ENCODE assay signal across 21 mouse cellular contexts in the genomic region with DNA sequence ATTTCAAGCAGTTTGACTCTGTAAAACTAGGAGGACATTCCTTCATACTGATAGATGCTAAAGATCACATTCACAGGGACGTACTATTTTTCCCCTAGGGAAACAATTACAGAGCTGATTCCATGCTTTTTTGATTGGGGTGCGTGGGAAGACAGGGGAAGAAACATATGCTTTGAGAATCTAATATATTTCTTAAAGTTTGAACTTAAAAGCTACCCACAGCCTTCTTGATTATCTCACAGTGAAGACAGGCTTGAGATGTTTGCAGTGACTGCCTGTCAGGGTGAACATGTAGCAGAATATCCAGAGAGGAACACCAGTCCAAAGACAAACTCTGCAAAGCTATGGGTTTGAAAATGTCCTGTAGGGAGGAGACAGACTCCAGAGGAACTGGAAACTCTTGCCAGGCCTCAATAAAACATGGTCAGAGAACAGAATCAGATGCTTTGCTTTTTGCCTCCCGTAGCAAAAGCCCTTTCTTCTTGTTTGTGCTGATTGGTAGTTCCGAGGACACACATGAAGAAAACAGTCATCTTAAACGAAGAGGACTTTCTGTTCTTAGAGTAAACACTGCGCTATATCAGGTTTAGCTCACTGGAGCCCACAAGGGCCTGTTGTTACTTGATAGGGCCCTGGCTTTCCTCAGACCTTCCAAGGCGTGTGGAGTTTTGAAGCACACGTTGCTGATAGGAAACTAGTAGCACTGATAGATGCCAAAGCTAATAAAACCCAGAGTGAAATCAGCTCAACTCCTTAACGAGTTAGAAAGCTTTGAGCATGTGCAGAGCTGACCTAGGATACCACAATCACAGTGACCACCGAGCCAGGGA.
A peak's percentile ranks its signal among the peaks of the same experiment; 100 is the strongest.
DNase-seq lines count a peak whose midpoint lies in the region; ATAC-seq and TF ChIP-seq lines count a peak whose summit lies in the region.
"Had no signal": no experiment of that assay in that cellular context is flagged by ENCODE, and none has a peak within 500 bp of the region (broad histone marks: within the 10 kb centered on the region; RNA-seq: fewer than 3 reads in every experiment).

No protein-coding gene starts in this region.

- 15% methylated on average over 10 of the region's 10 CpGs for WGBS in heart, embryonic 12.5 days
- 58% methylated on average over 10 of the region's 10 CpGs for WGBS in liver, postnatal 0 days (ENCODE audit: insufficient replicate concordance)
- WGBS in liver, embryonic 11.5 days = 51% methylated on average over 10 of the region's 10 CpGs
- 27% methylated on average over 10 of the region's 10 CpGs for WGBS in heart, postnatal 0 days
- WGBS in stomach, embryonic 15.5 days = 38% methylated on average over 10 of the region's 10 CpGs

- H3K9ac ChIP-seq in heart, embryonic 12.5 days = no peak overlapping the region
- no peak overlapping the region for H3K9ac ChIP-seq in liver, postnatal 0 days (replicated peaks)
- no peak overlapping the region for H3K9ac ChIP-seq in liver, embryonic 11.5 days (ENCODE audit: low read depth, low read length)
- H3K9ac ChIP-seq in heart, postnatal 0 days (replicated peaks; ENCODE audit: low read depth, low read length) = no peak overlapping the region
- H3K9ac ChIP-seq in stomach, embryonic 15.5 days = no peak overlapping the region
- H3K9ac ChIP-seq: liver, embryonic 14.5 days; neural tube, embryonic 15.5 days had no signal

- H3K27ac ChIP-seq in heart, embryonic 12.5 days (ENCODE audit: poor library complexity, severe bottlenecking) = peak overlapping the region; percentile 16
- H3K27ac ChIP-seq in liver, postnatal 0 days (ENCODE audit: low read depth) = no peak overlapping the region
- H3K27ac ChIP-seq in liver, embryonic 11.5 days (ENCODE audit: low read depth, low read length) = no peak overlapping the region
- H3K27ac ChIP-seq in heart, postnatal 0 days (ENCODE audit: low read depth) = peak overlapping the region; percentile 22; the same call in 1 of the 2 replicates
- H3K27ac ChIP-seq in stomach, embryonic 15.5 days = 0 out of 2 replicates have a peak overlapping the region, but pooled peaks have one; percentile 21
- H3K27ac ChIP-seq: forebrain, embryonic 10.5 days; hindbrain, embryonic 10.5 days; liver, embryonic 14.5 days; neural tube, embryonic 15.5 days had no signal

- intact Hi-C loops in heart, postnatal 25 days (cut with DNase I) = no loop called here

- H3K9me3 ChIP-seq in heart, embryonic 12.5 days (replicated peaks) = no peaks in the 10 kb centered on the region
- H3K9me3 ChIP-seq in liver, postnatal 0 days (ENCODE audit: low read length) = no peaks in the 10 kb centered on the region
- H3K9me3 ChIP-seq in liver, embryonic 11.5 days (ENCODE audit: control insufficient read depth, low read length) = no peaks in the 10 kb centered on the region
- no peaks in the 10 kb centered on the region for H3K9me3 ChIP-seq in heart, postnatal 0 days (replicated peaks; ENCODE audit: control insufficient read depth, low read length)
- H3K9me3 ChIP-seq in stomach, embryonic 15.5 days = no peaks in the 10 kb centered on the region
- H3K9me3 ChIP-seq: forebrain, embryonic 10.5 days; hindbrain, embryonic 10.5 days; neural tube, embryonic 15.5 days had no signal

- no peak overlapping the region for H3K4me3 ChIP-seq in heart, embryonic 12.5 days
- H3K4me3 ChIP-seq in liver, postnatal 0 days (ENCODE audit: low read depth, low read length) = no peak overlapping the region
- no peak overlapping the region for H3K4me3 ChIP-seq in liver, embryonic 11.5 days (ENCODE audit: low read depth, low read length)
- H3K4me3 ChIP-seq in heart, postnatal 0 days (ENCODE audit: low read depth, low read length) = no peak overlapping the region
- H3K4me3 ChIP-seq in stomach, embryonic 15.5 days (replicated peaks) = no peak overlapping the region
- H3K4me3 ChIP-seq: forebrain, embryonic 10.5 days; hindbrain, embryonic 10.5 days; neural tube, embryonic 15.5 days had no signal

- peak overlapping the region; percentile 7; the same call in 1 of the 2 replicates for H3K4me2 ChIP-seq in heart, embryonic 12.5 days
- H3K4me2 ChIP-seq in liver, postnatal 0 days (ENCODE audit: low read depth, low read length) = no peak overlapping the region
- H3K4me2 ChIP-seq in liver, embryonic 11.5 days = no peak overlapping the region
- H3K4me2 ChIP-seq in heart, postnatal 0 days (ENCODE audit: low read depth, low read length) = no peak overlapping the region
- H3K4me2 ChIP-seq in stomach, embryonic 15.5 days = no peak overlapping the region
- H3K4me2 ChIP-seq: midbrain, embryonic 11.5 days; neural tube, embryonic 15.5 days had no signal

- H3K4me1 ChIP-seq in heart, embryonic 12.5 days (replicated peaks) = peaks cover 12% of the 10 kb centered on the region
- H3K4me1 ChIP-seq in liver, postnatal 0 days (ENCODE audit: insufficient read depth) = no peaks in the 10 kb centered on the region
- H3K4me1 ChIP-seq in liver, embryonic 11.5 days (replicated peaks; ENCODE audit: control insufficient read depth, insufficient read depth, low read length) = no peaks in the 10 kb centered on the region
- H3K4me1 ChIP-seq in heart, postnatal 0 days (ENCODE audit: control insufficient read depth, insufficient read depth) = no peaks in the 10 kb centered on the region
- no peaks in the 10 kb centered on the region for H3K4me1 ChIP-seq in stomach, embryonic 15.5 days
- H3K4me1 ChIP-seq: neural tube, embryonic 15.5 days had no signal

- no peak for TF ChIP-seq CTCF in liver, postnatal 0 days (IDR thresholded peaks at IDR 0.05; ENCODE audit: low read depth)
- no peak for TF ChIP-seq CTCF in heart, postnatal 0 days (IDR thresholded peaks at IDR 0.05; ENCODE audit: low read depth)

- no peaks in the 10 kb centered on the region for H3K27me3 ChIP-seq in heart, embryonic 12.5 days (replicated peaks)
- no peaks in the 10 kb centered on the region for H3K27me3 ChIP-seq in liver, postnatal 0 days (ENCODE audit: insufficient read depth, low read length)
- no peaks in the 10 kb centered on the region for H3K27me3 ChIP-seq in liver, embryonic 11.5 days (replicated peaks; ENCODE audit: control insufficient read depth, insufficient read depth, low read length)
- no peaks in the 10 kb centered on the region for H3K27me3 ChIP-seq in heart, postnatal 0 days (ENCODE audit: control insufficient read depth, insufficient read depth, low read length)
- no peaks in the 10 kb centered on the region for H3K27me3 ChIP-seq in stomach, embryonic 15.5 days (replicated peaks)
- H3K27me3 ChIP-seq: neural tube, embryonic 15.5 days had no signal

- no peak for DNase-seq in heart, postnatal 25 days (ENCODE audit: low spot score)
- DNase-seq in liver, postnatal 0 days = no peak
- no peak for DNase-seq in liver, embryonic 11.5 days (ENCODE audit: low spot score)
- DNase-seq in heart, postnatal 0 days (ENCODE audit: low spot score) = no peak
- DNase-seq in right cerebral cortex, adult 2 months (ENCODE audit: low spot score in 2 of 2) = no peak
- DNase-seq in T-cell, adult 2 months (ENCODE audit: low spot score) = no peak
- DNase-seq: adrenal gland, adult 8-10 months; cerebellum, adult 11-12 months; kidney, adult 11 months; kidney, postnatal 14 days; lung, postnatal 10 days; retina, postnatal 1 day; thymus, postnatal 4 days had no signal

- no peaks in the 10 kb centered on the region for H3K36me3 ChIP-seq in heart, embryonic 12.5 days
- H3K36me3 ChIP-seq in liver, postnatal 0 days (replicated peaks; ENCODE audit: insufficient read depth, low read length) = no peaks in the 10 kb centered on the region
- no peaks in the 10 kb centered on the region for H3K36me3 ChIP-seq in liver, embryonic 11.5 days (ENCODE audit: control insufficient read depth, insufficient read depth, low read length)
- H3K36me3 ChIP-seq in heart, postnatal 0 days (replicated peaks; ENCODE audit: control insufficient read depth, insufficient read depth, low read length) = no peaks in the 10 kb centered on the region
- H3K36me3 ChIP-seq in stomach, embryonic 15.5 days = no peaks in the 10 kb centered on the region
- H3K36me3 ChIP-seq: forebrain, embryonic 10.5 days; hindbrain, embryonic 10.5 days; neural tube, embryonic 15.5 days had no signal

- ATAC-seq in heart, embryonic 12.5 days (ENCODE audit: insufficient number of reproducible peaks, low FRiP score) = peak; percentile 53; the same call in 1 of the 2 replicates
- no peak for ATAC-seq in liver, postnatal 0 days
- ATAC-seq in liver, embryonic 11.5 days (replicated peaks; ENCODE audit: low FRiP score) = no peak; the same call in 1 of the 2 replicates
- ATAC-seq in heart, postnatal 0 days (ENCODE audit: insufficient read depth, low read depth) = peak; percentile 55; the same call in 1 of the 2 replicates
- ATAC-seq in stomach, embryonic 15.5 days (ENCODE audit: insufficient read depth, low FRiP score, low read depth) = peak; percentile 63; the same call in 1 of the 2 replicates
- ATAC-seq: CD4-positive, CD25-positive, alpha-beta regulatory T cell, adult 4 months had no signal

- TF ChIP-seq EP300 in liver, postnatal 0 days (IDR thresholded peaks at IDR 0.05; ENCODE audit: low read depth) = peak; percentile 68; the same call in 1 of the 2 replicates
- TF ChIP-seq EP300 in heart, postnatal 0 days (IDR thresholded peaks at IDR 0.05; ENCODE audit: low read depth) = no peak

Comparison
In these comparisons a context has a peak if more than half of its experiments do, and no peak if none do; other contexts are left out.
1. ATAC-seq: peak in heart, embryonic 12.5 days (single experiment), heart, postnatal 0 days (single experiment) and stomach, embryonic 15.5 days (single experiment); none in liver, postnatal 0 days (single experiment) and liver, embryonic 11.5 days (single experiment).
2. H3K27ac ChIP-seq: peak in heart, embryonic 12.5 days (single experiment), heart, postnatal 0 days (single experiment) and stomach, embryonic 15.5 days (single experiment); none in liver, postnatal 0 days (single experiment) and liver, embryonic 11.5 days (single experiment).